Mouse (Mus musculus) limb, embryonic 14.5 days (tissue): ENCODE results near the gene Ptpdc1. TPM values are rescaled to one million over a fixed set of nuclear protein-coding genes. Genes with fewer than 3 reads are reported as not detected.

Experiments
- ATAC-seq: fragments of 200-750 bp; cut with Nextera tagmentation; 2 replicates; pipeline ENCODE4 v1.8.0; 2017; ENCODE audit warnings: low read depth, moderate number of reproducible peaks, moderate TSS enrichment; ENCODE audit not compliant: low FRiP score
- DNase-seq: peaks from one replicate; pipeline ENCODE4 v3.0.0-alpha.2; 2015; ENCODE audit warnings: low spot score
- H3K27ac ChIP-seq: fragments of 300-500 bp; sonication (generic); replicated peaks from 2 replicates; pipeline ENCODE4 v1.5.1; 2014; ENCODE audit warnings: low read depth, mild to moderate bottlenecking, low read length, moderate library complexity, mixed read lengths
- H3K27me3 ChIP-seq: fragments of 300-500 bp; sonication (generic); 2 replicates; pipeline ENCODE4 v1.6.1; 2014; ENCODE audit warnings: low read length, mixed read lengths; ENCODE audit not compliant: control insufficient read depth, insufficient read depth
- H3K36me3 ChIP-seq: fragments of 300-500 bp; sonication (generic); 2 replicates; pipeline ENCODE4 v1.6.1; 2014; ENCODE audit warnings: mild to moderate bottlenecking, low read length, moderate library complexity, mixed read lengths; ENCODE audit not compliant: control insufficient read depth, insufficient read depth
- H3K4me1 ChIP-seq: fragments of 300-500 bp; sonication (generic); 2 replicates; pipeline ENCODE4 v1.6.1; 2014; ENCODE audit warnings: antibody characterized with exemption, low read length, mixed read lengths; ENCODE audit not compliant: control insufficient read depth, insufficient read depth
- H3K4me2 ChIP-seq: fragments of 300-500 bp; sonication (generic); replicated peaks from 2 replicates; pipeline ENCODE4 v1.6.1; 2014; ENCODE audit warnings: low read depth, mild to moderate bottlenecking, low read length, moderate library complexity; ENCODE audit not compliant: severe bottlenecking
- H3K4me3 ChIP-seq: fragments of 300-500 bp; sonication (generic); replicated peaks from 2 replicates; pipeline ENCODE4 v1.5.1; 2014; ENCODE audit warnings: low read length
- H3K9ac ChIP-seq: fragments of 300-500 bp; sonication (generic); 2 replicates; pipeline ENCODE4 v1.6.1; 2014; ENCODE audit warnings: mild to moderate bottlenecking, low read depth, low read length, moderate library complexity; ENCODE audit not compliant: severe bottlenecking
- H3K9me3 ChIP-seq: fragments of 300-500 bp; sonication (generic); 2 replicates; pipeline ENCODE4 v1.6.1; 2016; ENCODE audit warnings: low read length; ENCODE audit not compliant: control insufficient read depth
- POLR2A ChIP-seq: fragments of 200-500 bp; IDR thresholded peaks from 2 replicates; pipeline ENCODE4 v1.8.0; 2012; ENCODE audit warnings: inconsistent platforms, mild to moderate bottlenecking, moderate library complexity, borderline replicate concordance; ENCODE audit not compliant: insufficient read depth, insufficient read length; ENCODE audit errors: extremely low read depth
- WGBS: fragments of 180-500 bp; shearing (Covaris S2); extraction: QIAGEN DNeasy Blood & Tissue Kit; methylation state at CpG from one replicate; pipeline ENCODE4 v1.1.7; 2014; 5-methylcytosine and 5-hydroxymethylcytosine counted together
- polyA plus RNA-seq, 2 experiments: library from polyadenylated mRNA; depleted of rRNA in 1 of 2; stranded (reverse) in 1 of 2; unstranded in 1 of 2; fragments of >200 nt; fragmentation: Nextera tagmentation in 1 of 2; extraction: Ambion mirVana in 1 of 2; gene quantifications; 2 replicates each; pipeline versions ENCODE4 v1.2.1 to v1.2.3; 2012 to 2014

The Ptpdc1 gene
- polyA plus RNA-seq, 2 experiments: 16.3 to 20.2 TPM

DNA sequence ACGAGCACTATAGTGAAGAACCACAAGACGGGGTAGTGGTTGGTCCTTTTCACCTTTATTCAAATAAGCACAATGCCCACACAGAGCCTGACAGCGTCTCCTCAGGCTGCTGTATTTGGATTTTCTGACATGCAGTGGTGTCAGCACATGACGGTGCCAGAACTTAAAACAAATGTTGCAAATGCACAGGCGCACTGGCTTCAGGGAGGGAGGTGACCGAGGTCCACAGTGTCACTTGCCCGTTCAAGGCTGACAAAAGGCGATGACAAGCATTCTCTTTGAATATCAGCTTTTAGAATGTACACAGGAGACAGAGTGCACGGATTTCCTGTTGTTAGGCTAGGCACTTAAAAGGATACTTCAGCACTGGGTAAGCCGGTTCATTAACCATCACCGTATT lies 47.6 kb downstream of the Ptpdc1 start:
- H3K9me3 ChIP-seq: no peaks in the 10 kb centered on the region
- H3K4me1 ChIP-seq: peaks cover 3% of the 10 kb centered on the region; the same call in 1 of the 2 replicates
- no peak for DNase-seq
- WGBS: 76% methylated on average over 11 of the region's 11 CpGs
- no peak for ATAC-seq
- H3K27ac ChIP-seq: no peak overlapping the region
- no peak for TF ChIP-seq POLR2A
- no peak overlapping the region for H3K9ac ChIP-seq
- no peak overlapping the region for H3K4me3 ChIP-seq
- H3K36me3 ChIP-seq: peaks cover 18% of the 10 kb centered on the region
- H3K4me2 ChIP-seq: no peak overlapping the region
- H3K27me3 ChIP-seq: no peaks in the 10 kb centered on the region

DNA sequence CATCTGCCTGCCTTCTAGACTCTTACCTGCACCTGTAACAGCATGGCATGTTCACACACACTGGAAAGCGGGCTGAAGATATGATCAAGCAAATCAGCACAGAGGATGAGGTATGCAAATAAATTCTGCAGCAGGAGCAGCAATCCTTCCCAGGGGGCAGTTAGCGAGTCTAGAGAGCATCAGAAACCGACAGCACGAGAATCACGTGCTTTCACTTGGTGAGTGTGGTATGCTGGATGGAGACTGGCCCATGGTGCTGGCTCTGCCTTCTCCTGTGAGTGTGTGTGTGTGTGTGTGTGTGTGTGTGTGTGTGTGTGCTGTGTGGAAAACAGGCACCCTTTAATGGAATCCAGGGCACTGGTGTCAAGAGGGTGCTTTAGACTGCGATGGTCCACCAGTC lies 48.5 kb downstream of the Ptpdc1 start:
- no peak for DNase-seq
- peaks cover 12% of the 10 kb centered on the region for H3K36me3 ChIP-seq
- 63% methylated on average over 6 of the region's 6 CpGs for WGBS

DNA sequence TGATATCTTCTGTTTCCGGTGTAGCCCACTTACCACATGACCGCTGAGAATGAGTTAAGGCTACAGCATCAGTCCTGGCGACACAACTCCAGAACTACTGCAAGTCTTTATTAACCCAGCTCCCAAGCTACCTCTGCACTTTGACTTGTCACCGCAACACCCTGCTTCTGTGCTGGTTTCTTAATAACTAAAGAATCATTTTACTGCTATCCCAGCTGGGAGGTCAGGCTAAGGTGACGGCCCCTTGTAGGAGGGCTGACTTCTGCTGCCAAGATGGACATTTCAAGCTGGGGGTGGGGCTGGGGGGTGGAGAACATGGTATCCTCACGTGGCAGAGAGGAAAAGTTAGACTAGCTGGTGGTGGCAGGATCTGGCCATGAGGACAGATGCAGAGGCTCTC lies 50.7 kb downstream of the Ptpdc1 start:
- no peak for ATAC-seq
- Histone ChIP-seq H3K4me1 (peaks cover 3% of the 10 kb centered on the region; the same call in 1 of the 2 replicates), H3K27ac (no peak overlapping the region), H3K36me3 (peaks cover 5% of the 10 kb centered on the region), H3K4me3 (no peak overlapping the region), H3K4me2 (no peak overlapping the region), H3K9ac (no peak overlapping the region), H3K27me3 (no peaks in the 10 kb centered on the region), H3K9me3 (no peaks in the 10 kb centered on the region)
- no peak for TF ChIP-seq POLR2A
- 59% methylated on average over 6 of the region's 6 CpGs for WGBS
- DNase-seq: no peak

More for the DNA sequence above, 48.5 kb downstream of the Ptpdc1 start:
- H3K4me1 ChIP-seq: peaks cover 3% of the 10 kb centered on the region; the same call in 1 of the 2 replicates
- H3K4me3 ChIP-seq: no peak overlapping the region
- no peak overlapping the region for H3K4me2 ChIP-seq
- no peak overlapping the region for H3K9ac ChIP-seq
- ATAC-seq: no peak
- no peaks in the 10 kb centered on the region for H3K27me3 ChIP-seq
- no peak for TF ChIP-seq POLR2A
- no peak overlapping the region for H3K27ac ChIP-seq
- no peaks in the 10 kb centered on the region for H3K9me3 ChIP-seq

DNA sequence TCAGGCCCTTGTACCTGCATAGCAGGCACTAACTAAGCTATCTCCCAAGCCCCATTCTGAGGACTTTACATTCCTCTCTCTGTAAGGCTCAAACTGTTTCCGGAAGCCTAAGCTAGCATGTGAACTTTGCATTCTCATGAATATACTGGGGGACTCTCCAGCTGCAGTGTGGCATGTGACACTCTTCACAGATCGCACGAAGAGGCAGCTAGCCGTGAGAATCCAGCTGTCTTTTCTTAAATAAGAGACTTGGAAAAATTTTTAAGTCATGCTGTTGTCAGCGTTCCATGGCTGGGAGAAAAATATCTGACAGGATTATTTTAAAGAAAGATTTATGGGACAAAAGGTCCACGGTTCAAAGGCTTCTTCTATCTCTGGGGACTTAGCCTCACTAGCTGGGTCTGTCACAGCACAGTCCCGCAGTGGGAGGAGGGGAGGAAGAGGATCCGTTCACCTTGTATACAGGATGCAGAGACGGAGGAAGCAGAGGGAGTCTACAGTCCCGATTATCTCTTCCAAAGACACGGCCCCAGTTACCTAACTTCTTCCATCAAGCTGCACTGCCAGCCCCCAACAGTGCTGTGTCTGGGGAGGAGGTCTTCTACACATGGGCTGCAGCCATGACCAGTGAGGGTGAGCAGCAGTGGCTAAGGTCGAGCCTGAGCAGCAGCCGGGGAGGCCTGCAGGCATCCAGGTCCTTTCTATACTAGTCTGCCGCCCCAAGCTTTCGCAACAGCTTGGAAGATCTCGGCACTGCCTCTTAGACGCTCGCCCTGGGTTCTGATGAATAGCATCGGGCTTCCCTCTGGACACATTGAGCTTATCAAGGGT lies 51.7 kb downstream of the Ptpdc1 start:
- no peak overlapping the region for H3K4me3 ChIP-seq
- peaks cover 3% of the 10 kb centered on the region for H3K36me3 ChIP-seq
- DNase-seq (no peak), ATAC-seq (peak; percentile 32; the same call in 1 of the 2 replicates)
- no peaks in the 10 kb centered on the region for H3K9me3 ChIP-seq
- WGBS: 52% methylated on average over 19 of the region's 19 CpGs
- H3K9ac ChIP-seq: no peak overlapping the region
- H3K27me3 ChIP-seq: no peaks in the 10 kb centered on the region
- TF ChIP-seq POLR2A: no peak
- H3K27ac ChIP-seq: no peak overlapping the region
- H3K4me2 ChIP-seq: no peak overlapping the region
- H3K4me1 ChIP-seq: peaks cover 3% of the 10 kb centered on the region; the same call in 1 of the 2 replicates

DNA sequence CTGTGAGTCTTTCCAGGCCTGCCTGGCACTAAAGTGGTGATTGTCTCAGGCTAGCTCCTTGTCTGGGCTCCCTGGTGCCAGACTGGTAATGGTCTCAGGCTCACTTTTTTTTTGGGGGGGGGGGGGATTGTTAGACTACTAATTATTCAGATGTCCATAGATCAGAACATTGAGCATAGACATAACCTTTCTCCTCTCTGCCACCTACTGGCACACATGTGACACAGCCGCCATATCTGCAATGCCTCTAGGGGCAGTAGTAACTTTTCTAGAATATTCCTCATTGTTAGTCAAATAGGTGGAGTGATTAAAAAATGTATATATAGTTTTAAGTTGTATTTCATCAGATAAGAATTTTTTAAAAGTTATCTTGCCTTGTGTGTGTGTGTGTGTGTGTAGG lies 53.3 kb downstream of the Ptpdc1 start:
- Histone ChIP-seq H3K27ac (no peak overlapping the region), H3K36me3 (no peaks in the 10 kb centered on the region), H3K9ac (no peak overlapping the region), H3K4me3 (no peak overlapping the region), H3K4me1 (peaks cover 3% of the 10 kb centered on the region; the same call in 1 of the 2 replicates), H3K4me2 (no peak overlapping the region), H3K27me3 (no peaks in the 10 kb centered on the region), H3K9me3 (no peaks in the 10 kb centered on the region)
- TF ChIP-seq POLR2A: no peak
- ATAC-seq (no peak), DNase-seq (peak; percentile 56)
- 88% methylated on average over 1 of the region's 1 CpGs for WGBS
